Mouse (Mus musculus): Measurements from ENCODE around the gene Gng12.

- TF ChIP-seq MAX (IDR thresholded peaks at IDR 0.05), result no peak
- no peak for TF ChIP-seq CTCF (IDR thresholded peaks at IDR 0.05; ENCODE audit: control insufficient read depth, insufficient read depth, insufficient read length)
- no peak for TF ChIP-seq USF1 (IDR thresholded peaks at IDR 0.05; ENCODE audit: low read depth)
Observed at GRCm38 (mm10) chr6:66980040-66980439, 83.8 kb downstream of the Gng12 start.

Measured in C2C12 (cell line).